Mouse (Mus musculus): ENCODE data around the gene Stoml1. TPM values are rescaled to one million over a fixed set of nuclear protein-coding genes. Genes with fewer than 3 reads are reported as not detected.

Stoml1 gene
- polyA plus RNA-seq (2015; fragmentation: Nextera tagmentation; extraction: Ambion mirVana), result 30.8 and 34.3 TPM in 2 replicates

DNA sequence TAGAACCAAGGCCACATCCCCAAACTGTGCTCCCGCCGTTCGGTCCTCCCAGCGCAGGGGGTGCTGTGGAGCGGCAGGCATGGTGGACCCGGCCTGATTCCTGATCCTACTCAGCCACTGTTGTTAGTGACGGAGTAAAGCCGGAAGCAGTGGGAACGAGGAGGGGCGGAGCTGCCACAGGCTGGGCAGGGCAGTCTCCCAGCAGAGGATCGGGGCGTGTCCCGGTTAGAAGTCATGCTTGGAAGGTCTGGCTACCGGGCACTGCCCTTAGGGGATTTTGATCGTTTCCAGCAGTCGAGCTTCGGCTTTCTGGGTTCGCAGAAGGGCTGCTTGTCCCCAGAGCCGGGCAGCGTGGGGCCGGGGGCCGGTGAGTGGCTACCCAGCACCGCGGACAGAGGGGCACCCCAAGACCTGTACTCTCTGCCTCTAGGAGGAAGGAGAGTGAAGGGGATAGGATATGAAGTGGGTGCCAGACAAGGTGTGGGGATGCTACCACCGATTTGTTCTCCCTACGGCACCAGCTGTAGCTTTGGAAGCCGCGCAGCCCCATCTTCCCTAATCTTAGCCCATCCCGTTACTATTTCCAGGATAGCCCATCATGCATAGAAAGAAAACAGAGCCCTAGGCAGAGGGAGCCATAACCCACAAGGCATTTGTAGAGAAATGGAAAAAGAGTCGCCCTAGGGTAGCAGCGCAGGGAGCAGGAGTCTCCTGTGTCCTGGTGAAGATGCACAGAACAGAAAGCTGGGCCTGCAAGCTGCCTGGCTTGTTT, at the start of gene Stoml1:
Gene Stoml1 (plus strand): TSS at position 132 of the 772 bp plus-strand sequence.
- peak within 1 kb of the TSS; percentile 76 for H3K27ac ChIP-seq (ENCODE audit: low read length)
- H3K9me3 ChIP-seq (ENCODE audit: low read length), result no peaks in the 10 kb centered on the region
- H3K9ac ChIP-seq (replicated peaks; ENCODE audit: low read depth), result peak within 1 kb of the TSS; percentile 52
- DNase-seq (ENCODE audit: low spot score) (peak; percentile 99), ATAC-seq (peak; percentile 99)
- 0 out of 2 replicates have a peak, but pooled peaks cover 5% of the 10 kb centered on the region for H3K36me3 ChIP-seq (ENCODE audit: insufficient read depth, low read length)
- WGBS, result 1% methylated on average over 31 of the region's 31 CpGs
- peak within 1 kb of the TSS; percentile 70 for H3K4me2 ChIP-seq (replicated peaks; ENCODE audit: low read depth, low read length)
- peak within 1 kb of the TSS; percentile 72 for H3K4me3 ChIP-seq (ENCODE audit: low read depth, low read length)
- no peak for TF ChIP-seq EP300 (IDR thresholded peaks at IDR 0.05)
- peak; percentile 98 for TF ChIP-seq CTCF (IDR thresholded peaks at IDR 0.05)
- H3K27me3 ChIP-seq (replicated peaks; ENCODE audit: insufficient read depth, low read length), result no peaks in the 10 kb centered on the region
- H3K4me1 ChIP-seq (ENCODE audit: insufficient read depth, low read depth, low read length), result peaks cover 6% of the 10 kb centered on the region; the same call in 1 of the 2 replicates

DNA sequence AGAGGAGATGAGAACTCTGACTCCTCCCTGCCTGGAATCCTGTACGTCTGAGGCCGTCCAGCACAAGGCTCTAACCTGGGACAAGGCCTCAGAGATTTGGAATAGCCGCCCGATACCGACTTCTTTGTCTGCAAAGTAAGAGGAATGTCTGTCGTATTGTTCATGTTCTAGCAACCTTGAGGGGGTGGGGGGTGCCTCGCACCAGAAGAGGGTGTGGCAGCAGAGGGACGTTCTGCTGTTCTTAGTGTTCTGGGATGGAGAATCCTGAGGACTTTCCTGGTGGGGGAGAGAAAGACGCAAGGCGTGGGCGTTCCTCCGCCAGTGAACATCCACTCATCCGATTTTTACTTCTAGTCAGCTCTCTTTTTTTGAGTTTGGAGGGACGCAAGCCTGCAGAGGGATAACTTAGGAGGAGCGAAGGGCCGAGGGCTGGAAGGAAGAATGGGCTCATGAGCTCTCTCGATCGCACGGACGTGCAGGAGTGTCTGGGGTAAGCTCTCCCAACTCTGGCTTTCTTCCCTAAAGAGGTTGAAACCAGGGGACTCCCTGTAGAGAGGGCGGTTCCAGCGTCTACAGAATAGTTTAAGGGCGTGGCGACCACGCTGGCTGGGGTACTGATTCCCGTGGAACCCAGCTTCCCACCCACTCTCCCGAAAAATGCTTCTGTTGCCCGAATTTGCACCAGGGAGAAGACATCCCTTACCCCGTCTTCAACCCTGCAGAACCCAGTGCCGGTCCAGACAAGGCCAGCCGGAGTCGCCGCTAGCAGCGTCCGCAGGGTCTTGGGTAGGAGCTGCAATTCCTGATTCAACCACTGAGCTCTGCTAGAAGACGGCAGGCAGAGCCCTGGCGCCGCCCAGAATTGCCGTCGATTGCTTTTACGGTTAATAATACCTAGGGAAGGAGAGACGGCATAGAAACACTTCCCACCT, 49.2 kb upstream of the Stoml1 start, which contains the start of the genes Islr and Islr2:
Gene Islr (minus strand): TSS at position 791 of the 932 bp plus-strand sequence.
Gene Islr2 (minus strand): TSS at position 804 of the 932 bp plus-strand sequence.
- Histone ChIP-seq H3K9ac (replicated peaks; ENCODE audit: low read depth) (no peak within 1 kb of the TSS), H3K9me3 (ENCODE audit: low read length) (no peaks in the 10 kb centered on the region), H3K27me3 (replicated peaks; ENCODE audit: insufficient read depth, low read length) (peaks cover 52% of the 10 kb centered on the region), H3K27ac (ENCODE audit: low read length) (no peak within 1 kb of the TSS), H3K36me3 (ENCODE audit: insufficient read depth, low read length) (no peaks in the 10 kb centered on the region), H3K4me3 (ENCODE audit: low read depth, low read length) (peak within 1 kb of the TSS; percentile 36), H3K4me1 (ENCODE audit: insufficient read depth, low read depth, low read length) (no peaks in the 10 kb centered on the region), H3K4me2 (replicated peaks; ENCODE audit: low read depth, low read length) (peak within 1 kb of the TSS; percentile 55)
- peak; percentile 87 for DNase-seq (ENCODE audit: low spot score)
- TF ChIP-seq EP300 (IDR thresholded peaks at IDR 0.05) (no peak), CTCF (IDR thresholded peaks at IDR 0.05) (peak; percentile 76)
- peak; percentile 85 for ATAC-seq
- 3% methylated on average over 42 of the region's 42 CpGs for WGBS

DNA sequence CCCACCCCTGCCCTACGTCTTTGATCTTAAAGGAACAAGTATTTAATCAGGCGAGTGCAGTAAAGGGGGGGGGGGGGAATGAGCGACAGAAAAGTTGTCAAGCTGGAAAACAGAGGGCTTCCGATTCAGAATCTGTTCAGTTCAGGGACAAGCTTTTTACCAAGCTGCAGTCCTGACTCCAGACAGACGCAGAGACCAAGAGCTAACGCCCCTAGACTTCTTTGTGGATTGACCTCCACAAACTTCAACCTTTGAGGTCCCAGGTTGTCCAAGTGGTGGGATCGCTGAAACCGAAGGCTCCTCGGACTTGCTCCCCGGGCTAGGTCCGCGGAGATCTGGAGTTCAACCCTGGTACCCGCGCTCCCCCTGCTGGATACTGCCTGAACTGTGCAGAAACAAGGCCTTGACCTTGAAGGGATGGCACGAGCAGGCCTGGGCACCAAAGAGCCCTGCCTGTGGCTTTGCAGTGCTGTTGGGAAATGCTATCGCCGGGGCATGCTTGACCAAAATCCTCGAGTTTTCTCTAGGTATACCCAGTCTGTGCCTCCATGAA, 48.4 kb upstream of the Stoml1 start:
- Histone ChIP-seq H3K4me1 (ENCODE audit: insufficient read depth, low read depth, low read length) (no peaks in the 10 kb centered on the region), H3K9ac (replicated peaks; ENCODE audit: low read depth) (no peak overlapping the region), H3K36me3 (ENCODE audit: insufficient read depth, low read length) (no peaks in the 10 kb centered on the region), H3K4me3 (ENCODE audit: low read depth, low read length) (peak overlapping the region; percentile 36), H3K4me2 (replicated peaks; ENCODE audit: low read depth, low read length) (peak overlapping the region; percentile 55), H3K27me3 (replicated peaks; ENCODE audit: insufficient read depth, low read length) (peaks cover 44% of the 10 kb centered on the region), H3K9me3 (ENCODE audit: low read length) (no peaks in the 10 kb centered on the region), H3K27ac (ENCODE audit: low read length) (no peak overlapping the region)
- WGBS, result 3% methylated on average over 18 of the region's 18 CpGs
- ATAC-seq (peak; percentile 86), DNase-seq (ENCODE audit: low spot score) (peak; percentile 89)
- peak; percentile 98 for TF ChIP-seq CTCF (IDR thresholded peaks at IDR 0.05)
- no peak for TF ChIP-seq EP300 (IDR thresholded peaks at IDR 0.05)

DNA sequence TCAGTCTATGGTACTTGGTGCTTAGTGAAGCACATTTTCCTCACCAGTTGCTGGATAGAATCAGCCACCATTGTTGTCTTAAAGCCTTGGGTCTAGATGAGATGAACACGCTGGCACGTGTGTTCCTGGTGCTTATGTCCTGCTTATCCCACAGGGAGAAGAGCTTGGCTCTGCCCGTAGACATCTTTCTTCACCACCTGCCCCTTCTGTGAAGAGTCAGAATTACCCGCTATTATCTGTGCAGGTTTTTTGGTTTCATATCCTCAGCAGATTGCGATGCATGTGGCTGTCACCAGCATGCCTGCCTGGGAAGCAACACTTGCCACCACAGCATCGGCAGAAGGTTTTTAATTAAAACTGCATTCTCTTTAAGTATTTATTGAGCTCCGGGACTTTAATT, 47.0 kb upstream of the Stoml1 start:
- Histone ChIP-seq H3K9ac (replicated peaks; ENCODE audit: low read depth) (no peak overlapping the region), H3K4me3 (ENCODE audit: low read depth, low read length) (no peak overlapping the region), H3K4me1 (ENCODE audit: insufficient read depth, low read depth, low read length) (no peaks in the 10 kb centered on the region), H3K4me2 (replicated peaks; ENCODE audit: low read depth, low read length) (no peak overlapping the region), H3K27me3 (replicated peaks; ENCODE audit: insufficient read depth, low read length) (peaks cover 30% of the 10 kb centered on the region), H3K27ac (ENCODE audit: low read length) (no peak overlapping the region), H3K9me3 (ENCODE audit: low read length) (no peaks in the 10 kb centered on the region), H3K36me3 (ENCODE audit: insufficient read depth, low read length) (no peaks in the 10 kb centered on the region)
- WGBS, result 90% methylated on average over 7 of the region's 7 CpGs
- ATAC-seq (no peak), DNase-seq (ENCODE audit: low spot score) (no peak)
- TF ChIP-seq EP300 (IDR thresholded peaks at IDR 0.05), result no peak
- no peak for TF ChIP-seq CTCF (IDR thresholded peaks at IDR 0.05)

DNA sequence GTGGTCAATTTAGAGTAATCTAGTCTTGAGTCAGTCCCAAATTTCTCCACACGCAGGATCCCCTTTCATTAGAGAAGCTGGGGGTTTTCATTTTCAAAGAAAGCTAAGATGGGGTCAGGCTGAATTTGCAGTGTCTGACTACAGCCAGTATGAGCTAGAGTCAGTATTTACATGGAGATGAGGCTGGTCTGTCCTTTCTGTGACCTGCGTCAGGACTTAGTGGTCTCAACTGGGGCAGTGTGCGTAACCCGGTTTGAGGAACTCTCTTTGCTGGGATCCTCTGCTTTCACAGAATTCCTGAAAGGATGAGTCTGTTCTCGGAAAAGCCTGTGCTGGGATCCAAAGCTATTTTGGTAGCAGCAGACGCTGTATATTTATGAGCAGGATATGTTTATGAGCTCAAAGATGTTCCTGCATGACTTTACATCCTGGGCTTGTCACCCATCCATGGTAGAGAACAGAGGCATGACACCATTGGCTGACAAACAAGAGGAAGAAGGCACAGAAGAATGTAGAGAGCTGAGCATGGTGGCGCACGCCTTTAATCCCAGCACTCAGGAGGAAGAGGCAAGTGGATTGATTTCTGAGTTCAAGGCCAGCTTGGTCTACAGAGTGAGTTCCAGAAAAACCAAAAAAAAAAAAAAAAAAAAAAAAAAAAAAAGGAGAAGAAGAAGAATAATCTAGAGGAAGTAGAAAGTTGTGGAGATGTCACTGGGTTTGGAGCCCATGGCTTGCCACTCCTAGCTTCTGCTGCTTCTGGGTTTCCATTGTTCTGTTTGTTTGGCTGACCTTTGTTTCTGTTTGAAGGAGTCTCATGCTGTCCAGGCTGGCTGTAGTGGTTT, 43.3 kb upstream of the Stoml1 start:
- Histone ChIP-seq H3K4me1 (ENCODE audit: insufficient read depth, low read depth, low read length) (peaks cover 6% of the 10 kb centered on the region; the same call in 1 of the 2 replicates), H3K36me3 (ENCODE audit: insufficient read depth, low read length) (no peaks in the 10 kb centered on the region), H3K9me3 (ENCODE audit: low read length) (no peaks in the 10 kb centered on the region), H3K27me3 (replicated peaks; ENCODE audit: insufficient read depth, low read length) (no peaks in the 10 kb centered on the region), H3K9ac (replicated peaks; ENCODE audit: low read depth) (no peak overlapping the region), H3K4me3 (ENCODE audit: low read depth, low read length) (no peak overlapping the region), H3K4me2 (replicated peaks; ENCODE audit: low read depth, low read length) (no peak overlapping the region), H3K27ac (ENCODE audit: low read length) (no peak overlapping the region)
- ATAC-seq (peak; percentile 60), DNase-seq (ENCODE audit: low spot score) (no peak)
- 64% methylated on average over 8 of the region's 8 CpGs for WGBS
- TF ChIP-seq EP300 (IDR thresholded peaks at IDR 0.05) (peak; percentile 51; the same call in 1 of the 2 replicates), CTCF (IDR thresholded peaks at IDR 0.05) (no peak)

All from lung, postnatal 0 days (tissue).